Comparison of ENCODE assay signal across 10 mouse cellular contexts in genomic region chr4:23601426-23602293, GRCm38 (mm10).
DNase-seq lines count a peak whose midpoint lies in the region; ATAC-seq lines count a peak whose summit lies in the region.
"Had no signal": no experiment of that assay in that cellular context is flagged by ENCODE, and none has a peak within 500 bp of the region (broad histone marks: within the 10 kb centered on the region; RNA-seq: fewer than 3 reads in every experiment).

No protein-coding gene starts in this region.

- no peak overlapping the region for H3K4me3 ChIP-seq in heart, embryonic 14.5 days (ENCODE audit: control insufficient read depth in 1 of 2, insufficient read depth in 1 of 2, low read depth in 1 of 2, low read length in 2 of 2)
- H3K4me3 ChIP-seq in hindbrain, embryonic 12.5 days = peak overlapping the region; percentile 14
- H3K4me3 ChIP-seq in midbrain, embryonic 16.5 days (ENCODE audit: low read depth, low read length) = peak overlapping the region; percentile 26
- H3K4me3 ChIP-seq: limb, embryonic 15.5 days had no signal

- no peaks in the 10 kb centered on the region for H3K4me1 ChIP-seq in heart, embryonic 14.5 days (ENCODE audit: control insufficient read depth in 2 of 2, insufficient read depth in 2 of 2, low read length in 2 of 2)
- peaks cover 16% of the 10 kb centered on the region for H3K4me1 ChIP-seq in hindbrain, embryonic 12.5 days
- H3K4me1 ChIP-seq in midbrain, embryonic 16.5 days (ENCODE audit: control insufficient read depth, insufficient read depth, low read length) = peaks cover 16% of the 10 kb centered on the region

- no peak overlapping the region for H3K9ac ChIP-seq in heart, embryonic 14.5 days (ENCODE audit: low read length)
- 0 out of 2 replicates have a peak overlapping the region, but pooled peaks have one; percentile 1 for H3K9ac ChIP-seq in hindbrain, embryonic 12.5 days
- H3K9ac ChIP-seq in midbrain, embryonic 16.5 days (ENCODE audit: low read depth, low read length) = peak overlapping the region; percentile 51
- H3K9ac ChIP-seq: limb, embryonic 15.5 days had no signal

- DNase-seq in heart, adult 9 months (ENCODE audit: low spot score in 2 of 2) = no peak
- DNase-seq in embryo, embryonic 10.5 days (ENCODE audit: low spot score) = peak; percentile 44
- no peak for DNase-seq in ovary, adult 18-20 months (ENCODE audit: low spot score)
- DNase-seq in cerebellum, adult 18-20 months = no peak
- no peak for DNase-seq in kidney, adult 11 months

- H3K27ac ChIP-seq in heart, embryonic 14.5 days (replicated peaks in 1 of 2; ENCODE audit: control insufficient read depth in 1 of 2, insufficient read depth in 1 of 2, low read depth in 2 of 2, low read length in 2 of 2) = no peak overlapping the region
- peak overlapping the region; percentile 88 for H3K27ac ChIP-seq in hindbrain, embryonic 12.5 days
- peak overlapping the region; percentile 75 for H3K27ac ChIP-seq in midbrain, embryonic 16.5 days (ENCODE audit: low read length)
- H3K27ac ChIP-seq: limb, embryonic 15.5 days had no signal

- H3K9me3 ChIP-seq in heart, embryonic 14.5 days (ENCODE audit: control insufficient read depth, low read length) = no peaks in the 10 kb centered on the region
- H3K9me3 ChIP-seq in hindbrain, embryonic 12.5 days (replicated peaks) = no peaks in the 10 kb centered on the region
- H3K9me3 ChIP-seq in midbrain, embryonic 16.5 days (replicated peaks; ENCODE audit: control insufficient read depth, low read length, poor library complexity, severe bottlenecking) = no peaks in the 10 kb centered on the region
- H3K9me3 ChIP-seq: limb, embryonic 15.5 days had no signal

- no peaks in the 10 kb centered on the region for H3K27me3 ChIP-seq in heart, embryonic 14.5 days (ENCODE audit: control insufficient read depth, insufficient read depth, low read length)
- no peaks in the 10 kb centered on the region for H3K27me3 ChIP-seq in hindbrain, embryonic 12.5 days
- H3K27me3 ChIP-seq in midbrain, embryonic 16.5 days (ENCODE audit: control insufficient read depth, insufficient read depth, low read depth, low read length) = no peaks in the 10 kb centered on the region
- H3K27me3 ChIP-seq: CH12.LX had no signal

- H3K36me3 ChIP-seq in heart, embryonic 14.5 days (ENCODE audit: control insufficient read depth, insufficient read depth, low read length) = no peaks in the 10 kb centered on the region
- no peaks in the 10 kb centered on the region for H3K36me3 ChIP-seq in hindbrain, embryonic 12.5 days
- H3K36me3 ChIP-seq in midbrain, embryonic 16.5 days (ENCODE audit: control insufficient read depth, insufficient read depth, low read length) = no peaks in the 10 kb centered on the region
- H3K36me3 ChIP-seq: limb, embryonic 15.5 days had no signal

- no peak for ATAC-seq in heart, embryonic 14.5 days (ENCODE audit: insufficient number of reproducible peaks, insufficient read depth, low FRiP score, low read depth)
- ATAC-seq in hindbrain, embryonic 12.5 days (ENCODE audit: low FRiP score) = peak; percentile 91
- ATAC-seq in midbrain, embryonic 16.5 days = peak; percentile 91

- H3K4me2 ChIP-seq in heart, embryonic 14.5 days (ENCODE audit: low read length) = peak overlapping the region; percentile 27; the same call in 1 of the 2 replicates
- H3K4me2 ChIP-seq in hindbrain, embryonic 12.5 days (replicated peaks) = peak overlapping the region; percentile 43
- peak overlapping the region; percentile 47 for H3K4me2 ChIP-seq in midbrain, embryonic 16.5 days (ENCODE audit: low read length)
- H3K4me2 ChIP-seq: limb, embryonic 15.5 days had no signal

- WGBS in heart, embryonic 14.5 days = 40% methylated on average over 13 of the region's 13 CpGs
- 17% methylated on average over 13 of the region's 13 CpGs for WGBS in hindbrain, embryonic 12.5 days
- 4% methylated on average over 13 of the region's 13 CpGs for WGBS in midbrain, embryonic 16.5 days

Comparison
In these comparisons a context has a peak if more than half of its experiments do, and no peak if none do; other contexts are left out.
1. H3K27ac ChIP-seq: peak in hindbrain, embryonic 12.5 days (single experiment) and midbrain, embryonic 16.5 days (single experiment); none in heart, embryonic 14.5 days (0 of 2).
2. H3K4me3 ChIP-seq: peak in hindbrain, embryonic 12.5 days (single experiment) and midbrain, embryonic 16.5 days (single experiment); none in heart, embryonic 14.5 days (0 of 2).
3. Peak in every context shown above with its lines, with median percentiles within 50 percentile points of each other: H3K4me2 ChIP-seq.